Mouse (Mus musculus) limb, embryonic 10.5 days (tissue): ENCODE results near the gene Fktn. TPM values are rescaled to one million over a fixed set of nuclear protein-coding genes. Genes with fewer than 3 reads are reported as not detected.
"Not testable (repeated sequence)": the region's sequence is repeated elsewhere in the genome, so short reads cannot be mapped to it uniquely, and the experiment has no call there.

Experiments used
- DNase-seq: peaks from one replicate; pipeline ENCODE4 v3.0.0-alpha.2; 2017; ENCODE audit warnings: low spot score
- H3K27ac ChIP-seq: fragments of 300-500 bp; sonication (generic); 2 replicates; pipeline ENCODE4 v1.5.1; 2016; ENCODE audit warnings: mild to moderate bottlenecking
- H3K27me3 ChIP-seq: fragments of 300-500 bp; sonication (generic); 2 replicates; pipeline ENCODE4 v1.6.1; 2016; ENCODE audit warnings: low read depth, mild to moderate bottlenecking; ENCODE audit not compliant: poor library complexity, severe bottlenecking
- H3K36me3 ChIP-seq: fragments of 300-500 bp; sonication (generic); 2 replicates; pipeline ENCODE4 v1.6.1; 2016; ENCODE audit warnings: mild to moderate bottlenecking, moderate library complexity
- H3K4me1 ChIP-seq: fragments of 300-500 bp; sonication (generic); 2 replicates; pipeline ENCODE4 v1.6.1; 2016
- H3K4me3 ChIP-seq: fragments of 300-500 bp; sonication (generic); 2 replicates; pipeline ENCODE4 v1.5.1; 2016; ENCODE audit warnings: mild to moderate bottlenecking, moderate library complexity
- H3K9me3 ChIP-seq: fragments of 300-500 bp; sonication (generic); replicated peaks from 2 replicates; pipeline ENCODE4 v1.6.1; 2016; ENCODE audit warnings: mild to moderate bottlenecking
- WGBS: fragments of 180-500 bp; shearing (Covaris S2); methylation state at CpG from one replicate; pipeline ENCODE4 v1.1.7; 2016; 5-methylcytosine and 5-hydroxymethylcytosine counted together
- polyA plus RNA-seq: library from polyadenylated mRNA; unstranded; fragments of >200 nt; fragmentation: Nextera tagmentation; extraction: Ambion mirVana; gene quantifications from 2 replicates; pipeline ENCODE4 v1.2.1, GENCODE M21; 2016

Gene Fktn
- polyA plus RNA-seq, 1 experiment from 2014 or later, result 18.4 TPM

DNA sequence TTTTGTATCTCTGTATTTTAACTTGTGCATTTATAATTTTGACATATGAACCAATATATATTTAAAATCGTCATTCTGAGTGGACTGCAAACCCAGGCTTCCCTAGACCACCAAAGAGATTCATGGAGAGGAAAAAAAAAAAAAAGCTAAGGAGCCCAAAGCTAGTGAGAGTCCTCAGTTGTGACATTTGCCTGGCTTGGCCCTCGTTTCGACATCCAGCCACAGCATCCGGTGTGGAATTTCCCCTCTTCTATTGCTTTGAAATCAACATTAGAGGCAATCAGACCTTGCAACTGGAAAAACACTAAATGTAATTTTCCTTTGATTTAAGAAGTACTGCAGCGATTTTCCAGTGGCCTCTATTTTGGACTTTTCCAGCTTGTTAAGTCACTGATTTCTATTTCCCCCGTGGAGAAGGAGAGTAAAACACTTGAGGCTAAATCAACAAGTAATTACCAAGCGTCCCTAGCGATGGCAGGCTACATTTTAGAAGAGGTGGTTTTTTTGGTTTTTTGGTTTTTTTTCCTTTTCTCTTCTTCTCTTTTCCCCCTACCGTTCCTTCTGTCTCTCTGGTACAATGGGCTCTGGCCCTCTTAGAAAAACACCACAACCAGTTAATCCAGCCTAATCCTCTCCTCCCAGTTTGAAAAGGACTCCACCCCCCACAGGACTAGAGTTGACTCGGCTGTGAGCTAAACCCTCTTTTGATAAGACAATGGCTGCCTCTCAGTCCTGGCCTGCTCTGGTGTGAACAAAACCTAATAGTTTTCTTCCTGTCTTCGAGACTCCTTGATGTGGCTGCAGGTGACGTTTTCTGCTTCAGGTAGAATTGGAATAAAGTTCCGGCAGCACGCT lies 68.6 kb downstream of the Fktn start:
- 30% methylated on average over 14 of the region's 14 CpGs for WGBS
- DNase-seq, result no peak
- H3K4me3 ChIP-seq, result no peak overlapping the region
- H3K27ac ChIP-seq, result no peak overlapping the region
- no peaks in the 10 kb centered on the region for H3K36me3 ChIP-seq
- peaks cover 22% of the 10 kb centered on the region for H3K4me1 ChIP-seq
- H3K27me3 ChIP-seq, result peaks cover 32% of the 10 kb centered on the region
- H3K9me3 ChIP-seq, result no peaks in the 10 kb centered on the region

GRCm38 (mm10) chr4:53785746-53786398 lies 72.1 kb downstream of the Fktn start:
- 0 out of 2 replicates have a peak, but pooled peaks cover 2% of the 10 kb centered on the region for H3K4me1 ChIP-seq
- H3K9me3 ChIP-seq, result no peaks in the 10 kb centered on the region
- H3K27ac ChIP-seq, result no peak overlapping the region
- H3K36me3 ChIP-seq, result no peaks in the 10 kb centered on the region
- no peak overlapping the region for H3K4me3 ChIP-seq
- 80% methylated on average over 15 of the region's 15 CpGs for WGBS
- no peak for DNase-seq
- H3K27me3 ChIP-seq, result peaks cover 5% of the 10 kb centered on the region; the same call in 1 of the 2 replicates

DNA sequence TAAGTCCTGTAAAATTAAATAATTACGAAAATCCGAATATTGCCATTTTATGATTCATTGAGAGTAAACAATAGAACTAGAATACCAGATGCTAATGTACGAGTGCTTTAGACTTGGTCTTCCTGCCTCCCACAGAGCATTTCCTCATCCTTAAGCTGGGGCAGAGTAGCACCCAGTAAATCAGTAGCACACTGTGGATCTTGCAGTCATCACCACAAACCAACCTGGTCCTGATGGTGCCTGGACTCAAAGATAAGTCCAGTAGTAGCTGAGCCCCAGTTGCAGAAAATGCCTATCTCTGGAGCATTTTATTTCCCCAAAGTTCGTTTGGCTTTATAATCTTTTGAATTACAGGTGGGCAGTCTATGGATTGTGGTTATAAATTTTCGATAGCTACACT lies 73.1 kb downstream of the Fktn start:
- DNase-seq, result no peak
- H3K9me3 ChIP-seq, result no peaks in the 10 kb centered on the region
- no peaks in the 10 kb centered on the region for H3K27me3 ChIP-seq
- no peak overlapping the region for H3K27ac ChIP-seq
- WGBS, result 80% methylated on average over 5 of the region's 5 CpGs
- no peaks in the 10 kb centered on the region for H3K36me3 ChIP-seq
- H3K4me3 ChIP-seq, result no peak overlapping the region
- H3K4me1 ChIP-seq, result 0 out of 2 replicates have a peak, but pooled peaks cover 2% of the 10 kb centered on the region

GRCm38 (mm10) chr4:53789346-53789745 lies 75.5 kb downstream of the Fktn start:
- Histone ChIP-seq H3K4me1 (0 out of 2 replicates have a peak, but pooled peaks cover 2% of the 10 kb centered on the region), H3K36me3 (no peaks in the 10 kb centered on the region), H3K27me3 (no peaks in the 10 kb centered on the region), H3K4me3 (no peak overlapping the region), H3K9me3 (no peaks in the 10 kb centered on the region), H3K27ac (no peak overlapping the region)
- no peak for DNase-seq
- WGBS, result 17% methylated on average over 4 of the region's 4 CpGs

DNA sequence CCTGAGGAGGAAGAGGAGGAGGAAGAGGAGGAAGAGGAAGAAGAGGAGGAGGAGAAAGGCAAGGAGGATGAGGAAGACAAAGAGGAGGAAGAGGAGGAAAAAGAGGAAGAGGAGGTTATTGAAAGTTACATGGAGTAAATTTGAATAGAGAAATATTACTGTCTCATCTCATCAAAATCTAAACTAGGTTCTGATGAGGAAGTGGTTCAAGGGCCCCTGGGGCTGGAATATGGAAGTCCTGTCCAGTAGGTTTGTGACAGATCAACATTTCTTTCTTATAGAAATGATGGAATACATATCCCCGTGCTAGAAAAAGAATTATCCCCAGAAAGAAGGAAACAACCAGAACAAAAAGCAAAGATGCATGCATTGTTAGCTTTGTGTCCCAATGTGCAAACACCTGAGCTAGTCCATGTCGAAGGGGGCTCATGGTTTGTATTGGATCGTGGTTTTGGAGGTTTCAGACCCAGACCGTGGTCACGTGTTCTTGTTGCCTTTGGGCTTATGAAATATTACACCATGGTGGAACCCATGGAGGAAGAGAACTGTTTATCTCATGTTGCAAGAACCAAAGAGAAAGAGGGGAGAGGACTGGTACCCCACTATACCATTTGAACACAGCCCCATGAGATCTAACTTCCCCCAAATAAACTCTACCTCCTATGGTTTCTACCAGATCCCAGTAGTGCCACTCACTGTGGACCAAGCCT lies 80.6 kb downstream of the Fktn start:
- Histone ChIP-seq H3K4me1 (peaks cover 2% of the 10 kb centered on the region; the same call in 1 of the 2 replicates), H3K36me3 (no peaks in the 10 kb centered on the region), H3K9me3 (no peaks in the 10 kb centered on the region), H3K27me3 (peaks cover 6% of the 10 kb centered on the region; the same call in 1 of the 2 replicates), H3K4me3 (no peak overlapping the region), H3K27ac (no peak overlapping the region)
- DNase-seq, result no peak
- 89% methylated on average over 5 of the region's 5 CpGs for WGBS

GRCm38 (mm10) chr4:53795086-53795485 lies 81.3 kb downstream of the Fktn start:
- Histone ChIP-seq H3K27ac (no peak overlapping the region), H3K36me3 (no peaks in the 10 kb centered on the region), H3K27me3 (peaks cover 6% of the 10 kb centered on the region; the same call in 1 of the 2 replicates), H3K4me3 (no peak overlapping the region), H3K4me1 (peaks cover 7% of the 10 kb centered on the region; the same call in 1 of the 2 replicates), H3K9me3 (no peaks in the 10 kb centered on the region)
- DNase-seq, result no peak
- 73% methylated on average over 2 of the region's 2 CpGs for WGBS

DNA sequence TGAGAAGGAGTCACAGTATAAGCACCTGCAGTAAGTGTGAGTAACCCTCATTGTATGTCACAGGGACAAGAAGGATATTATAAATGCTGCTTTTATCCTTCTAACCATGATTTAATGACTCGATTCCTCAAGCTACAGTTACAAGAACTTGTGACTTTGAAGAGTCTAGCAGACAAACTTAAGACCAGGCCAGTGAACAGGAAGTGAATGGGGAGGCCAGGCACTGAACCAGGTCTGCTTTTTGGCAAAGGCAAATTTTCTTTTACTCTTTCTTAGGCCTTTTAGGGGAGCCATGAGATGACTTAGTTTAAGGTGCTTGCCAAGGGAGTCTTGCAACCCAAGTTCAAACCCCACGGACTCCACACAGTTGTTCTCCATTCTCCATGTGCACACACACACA lies 81.9 kb downstream of the Fktn start:
- Histone ChIP-seq H3K27me3 (peaks cover 6% of the 10 kb centered on the region; the same call in 1 of the 2 replicates), H3K9me3 (no peaks in the 10 kb centered on the region), H3K27ac (no peak overlapping the region), H3K4me1 (peaks cover 11% of the 10 kb centered on the region; the same call in 1 of the 2 replicates), H3K4me3 (no peak overlapping the region), H3K36me3 (no peaks in the 10 kb centered on the region)
- 90% methylated on average over 2 of the region's 2 CpGs for WGBS
- no peak for DNase-seq

DNA sequence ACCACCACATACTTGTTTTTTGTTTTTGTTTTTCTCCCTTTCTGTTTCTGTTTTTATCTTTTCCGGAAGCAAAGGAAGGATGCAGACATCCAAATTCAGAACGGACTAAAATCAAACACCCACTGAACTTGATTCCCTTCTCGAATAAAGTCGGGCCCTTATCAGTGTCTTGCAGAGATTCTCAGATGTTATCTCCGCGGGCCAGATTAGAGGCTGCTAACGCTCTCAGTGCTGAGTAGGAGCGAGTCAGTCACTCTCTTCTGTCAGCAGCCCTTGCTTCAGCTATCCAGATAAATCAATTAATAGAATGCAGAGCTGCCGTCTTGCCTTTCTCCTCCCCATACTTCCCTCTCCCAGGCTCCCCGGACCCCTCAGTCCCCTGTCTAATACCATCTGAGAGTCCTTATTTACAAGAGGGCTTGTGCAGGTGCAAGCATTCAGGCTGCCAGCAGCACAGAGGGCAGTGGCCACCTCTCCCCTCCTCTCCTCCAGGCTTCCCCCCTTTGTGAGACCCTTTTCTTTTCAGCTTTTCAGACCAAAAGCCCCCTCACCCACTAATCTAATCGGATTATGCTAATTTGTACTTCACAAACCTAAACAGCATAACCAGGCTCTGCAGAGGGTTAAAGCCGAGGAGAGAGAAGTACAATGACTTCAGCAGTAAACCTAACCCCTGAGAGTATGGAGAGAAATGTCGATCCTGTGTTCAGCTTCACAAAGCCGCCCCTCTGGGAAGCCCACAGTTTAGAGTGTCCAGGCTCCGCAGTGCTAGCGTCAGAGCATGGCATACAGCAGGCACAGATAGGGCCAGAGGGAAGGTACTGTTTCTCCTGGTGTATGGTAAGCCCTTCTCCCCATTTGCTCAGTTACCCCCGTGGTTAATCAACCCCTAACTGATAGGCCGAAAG lies 83.3 kb downstream of the Fktn start:
- Histone ChIP-seq H3K4me1 (peaks cover 11% of the 10 kb centered on the region; the same call in 1 of the 2 replicates), H3K27me3 (peaks cover 6% of the 10 kb centered on the region; the same call in 1 of the 2 replicates), H3K36me3 (no peaks in the 10 kb centered on the region), H3K4me3 (no peak overlapping the region), H3K27ac (no peak overlapping the region), H3K9me3 (no peaks in the 10 kb centered on the region)
- WGBS, result 32% methylated on average over 18 of the region's 18 CpGs
- DNase-seq, result no peak

DNA sequence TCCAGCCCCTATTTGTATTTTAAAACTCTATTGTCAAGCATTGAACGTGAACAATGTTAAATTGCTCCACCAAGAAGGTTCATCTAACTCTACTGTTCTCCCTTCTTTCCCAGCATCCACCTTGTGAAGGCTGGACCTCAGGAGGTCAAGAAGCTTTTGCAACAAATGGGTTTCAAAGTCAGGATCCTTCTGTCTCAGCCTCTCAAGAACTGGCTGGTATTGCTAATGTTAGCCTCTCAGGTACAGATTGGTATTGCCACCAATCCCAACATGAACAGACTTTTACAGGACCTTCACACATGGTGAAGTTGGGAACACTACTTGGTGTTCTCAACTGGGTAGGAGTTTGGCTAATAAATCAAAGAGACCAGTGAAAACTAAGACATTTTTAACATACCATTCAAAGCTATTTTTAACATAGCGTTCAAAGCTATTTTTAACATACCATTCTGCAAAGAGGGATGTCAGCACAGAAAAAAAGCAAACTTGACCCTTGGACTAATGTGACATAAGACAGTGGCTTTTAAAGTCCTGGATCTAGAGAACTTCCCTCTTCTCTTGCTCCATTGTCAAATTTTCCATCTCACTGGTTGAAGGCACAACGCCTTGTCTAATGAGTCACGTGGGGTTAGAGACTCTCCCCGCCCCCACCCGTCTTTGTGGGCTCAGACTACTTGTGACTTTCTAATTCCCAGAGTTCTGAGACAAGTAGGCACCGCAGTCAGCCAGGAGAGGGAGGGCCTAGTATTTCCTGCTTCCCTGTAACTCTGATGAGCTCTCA lies 85.3 kb downstream of the Fktn start:
- Histone ChIP-seq H3K4me3 (no peak overlapping the region), H3K4me1 (peaks cover 11% of the 10 kb centered on the region; the same call in 1 of the 2 replicates), H3K9me3 (no peaks in the 10 kb centered on the region), H3K36me3 (no peaks in the 10 kb centered on the region), H3K27me3 (peaks cover 6% of the 10 kb centered on the region; the same call in 1 of the 2 replicates), H3K27ac (no peak overlapping the region)
- no peak for DNase-seq
- WGBS, result 72% methylated on average over 7 of the region's 7 CpGs

- DNase-seq, result no peak
- Histone ChIP-seq H3K27ac (no peak overlapping the region), H3K36me3 (no peaks in the 10 kb centered on the region), H3K27me3 (peaks cover 6% of the 10 kb centered on the region; the same call in 1 of the 2 replicates), H3K4me1 (peaks cover 11% of the 10 kb centered on the region; the same call in 1 of the 2 replicates), H3K4me3 (no peak overlapping the region), H3K9me3 (no peaks in the 10 kb centered on the region)
- 56% methylated on average over 1 of the region's 1 CpGs for WGBS
These were observed 86.0 kb downstream of the Fktn start for GRCm38 (mm10) chr4:53799753-53800152.

GRCm38 (mm10) chr4:53803674-53804073 lies 89.9 kb downstream of the Fktn start:
- not testable (repeated sequence) for H3K27me3 ChIP-seq, H3K36me3 ChIP-seq, H3K9me3 ChIP-seq, H3K27ac ChIP-seq, DNase-seq, H3K4me3 ChIP-seq
- H3K4me1 ChIP-seq, result peaks cover 11% of the 10 kb centered on the region; the same call in 1 of the 2 replicates
- WGBS, result 90% methylated on average over 8 of the region's 8 CpGs
